ENCODE assay signal across 19 mouse cellular contexts in genomic region chr19:41328743-41329142, GRCm38 (mm10). TPM values are rescaled to one million over a fixed set of nuclear protein-coding genes. Genes with fewer than 3 reads are reported as not detected.
A peak's percentile ranks its signal among the peaks of the same experiment; 100 is the strongest.
DNase-seq lines count a peak whose midpoint lies in the region; ATAC-seq and TF ChIP-seq lines count a peak whose summit lies in the region.
"Had no signal": no experiment of that assay in that cellular context is flagged by ENCODE, and none has a peak within 500 bp of the region (broad histone marks: within the 10 kb centered on the region; RNA-seq: fewer than 3 reads in every experiment).

No protein-coding gene starts in this region.

- no peak for TF ChIP-seq CTCF in spleen, adult 2 months (IDR thresholded peaks at IDR 0.05; ENCODE audit: extremely low read depth, insufficient read depth, insufficient read length, insufficient replicate concordance)
- no peak for TF ChIP-seq CTCF in kidney, adult 2 months (conservative IDR thresholded peaks at IDR 0.05; ENCODE audit: insufficient read depth, insufficient read length, low read depth, low read length)

- no peak for TF ChIP-seq POLR2A in spleen, adult 2 months (IDR thresholded peaks at IDR 0.05; ENCODE audit: low read depth, low read length)
- no peak for TF ChIP-seq POLR2A in kidney, adult 2 months (IDR thresholded peaks at IDR 0.05; ENCODE audit: low read depth, low read length)

- DNase-seq in spleen, adult 2 months (ENCODE audit: low read depth in 1 of 2, low spot score in 2 of 2) = peak; percentile 56 to 95
- DNase-seq in spleen, adult 18-20 months = no peak
- peak; percentile 96 for DNase-seq in induced T-regulatory cell, adult 2 months (ENCODE audit: low read depth)
- peak; percentile 95 for DNase-seq in splenic B cell, adult 2 months (ENCODE audit: low read depth, low spot score)
- DNase-seq in kidney, adult 2 months = no peak
- no peak for DNase-seq in heart, postnatal 4 days
- DNase-seq: adrenal gland, adult 8-10 months; cerebellum, postnatal 14 days; gastrocnemius, postnatal 36 days; kidney, adult 9 months; kidney, postnatal 36 days; lung, postnatal 14 days had no signal

- H3K27me3 ChIP-seq in spleen, adult 2 months (ENCODE audit: control insufficient read depth, insufficient read depth, low read length) = no peaks in the 10 kb centered on the region
- H3K27me3 ChIP-seq in splenic B cell, adult 2 months (ENCODE audit: control insufficient read depth, insufficient read depth, low read length, poor library complexity, severe bottlenecking) = no peaks in the 10 kb centered on the region
- no peaks in the 10 kb centered on the region for H3K27me3 ChIP-seq in kidney, adult 2 months (replicated peaks; ENCODE audit: control insufficient read depth, insufficient read depth, low read length)
- H3K27me3 ChIP-seq: forebrain, embryonic 15.5 days; heart, embryonic 12.5 days; limb, embryonic 13.5 days; liver, embryonic 15.5 days had no signal

- H3K27ac ChIP-seq in spleen, adult 2 months (ENCODE audit: insufficient read depth, low read length) = peak overlapping the region; percentile 74
- no peak overlapping the region for H3K27ac ChIP-seq in kidney, adult 2 months (ENCODE audit: insufficient read depth, low read depth, low read length)
- H3K27ac ChIP-seq: forebrain, embryonic 15.5 days; hindbrain, postnatal 0 days; limb, embryonic 13.5 days; liver, embryonic 15.5 days had no signal

- no peak overlapping the region for H3K4me3 ChIP-seq in spleen, adult 2 months (ENCODE audit: extremely low read depth, insufficient read depth, insufficient read length)
- no peak overlapping the region for H3K4me3 ChIP-seq in kidney, adult 2 months (ENCODE audit: insufficient read depth, low read depth, low read length)
- H3K4me3 ChIP-seq: erythroblast, embryonic 14.5 days; forebrain, embryonic 15.5 days; heart, embryonic 12.5 days; limb, embryonic 13.5 days; liver, embryonic 15.5 days had no signal

- peaks cover 27% of the 10 kb centered on the region; the same call in 1 of the 2 replicates for H3K4me1 ChIP-seq in spleen, adult 2 months (ENCODE audit: control insufficient read depth, insufficient read depth, insufficient read length)
- H3K4me1 ChIP-seq in kidney, adult 2 months (ENCODE audit: control insufficient read depth, insufficient read depth, low read length) = no peaks in the 10 kb centered on the region
- H3K4me1 ChIP-seq: forebrain, embryonic 15.5 days; heart, embryonic 12.5 days; limb, embryonic 13.5 days had no signal

- 15% methylated on average over 9 of the region's 9 CpGs for WGBS in spleen, adult 2 months
- WGBS in kidney, adult 2 months = 74% methylated on average over 9 of the region's 9 CpGs

- peaks cover 36% of the 10 kb centered on the region for H3K36me3 ChIP-seq in spleen, adult 2 months (ENCODE audit: control insufficient read depth, insufficient read depth, low read length)
- H3K36me3 ChIP-seq in splenic B cell, adult 2 months (ENCODE audit: control insufficient read depth, insufficient read depth, low read length, poor library complexity, severe bottlenecking) = peaks cover 27% of the 10 kb centered on the region
- no peaks in the 10 kb centered on the region for H3K36me3 ChIP-seq in kidney, adult 2 months (ENCODE audit: control insufficient read depth, insufficient read depth, low read length)
- H3K36me3 ChIP-seq: forebrain, embryonic 15.5 days; heart, embryonic 12.5 days; limb, embryonic 13.5 days had no signal

- ATAC-seq in CD4-positive, CD25-positive, alpha-beta regulatory T cell, adult 4 months = peak; percentile 93
- ATAC-seq: forebrain, embryonic 15.5 days; hindbrain, postnatal 0 days had no signal

RNA-seq across cellular contexts. Expression of gene Pik3ap1, which starts 56.2 kb away (rescaled TPM):
- polyA plus RNA-seq in spleen, adult 2 months (2012; rRNA removed) = 40.7 and 45.8 TPM in 2 replicates
- polyA plus RNA-seq in CD4-positive, CD25-positive, alpha-beta regulatory T cell, adult 4 months (2017; shearing (Covaris generic)) = 1 to 10 TPM; 2.5 to 2.8 TPM
- 1.3 and 2.9 TPM in 2 replicates for polyA plus RNA-seq in kidney, adult 2 months (2012; rRNA removed)
- total RNA-seq in heart, postnatal 4 days (2021) = 1 to 10 TPM in 1 of 2 experiments, under 1 TPM in 1; 0.95 to 1.2 TPM

Comparison
In these comparisons a context has a peak if more than half of its experiments do, and no peak if none do; other contexts are left out.
1. DNase-seq: peak in spleen, adult 2 months (2 of 2), induced T-regulatory cell, adult 2 months (single experiment) and splenic B cell, adult 2 months (single experiment); none in spleen, adult 18-20 months (0 of 2), kidney, adult 2 months (single experiment) and heart, postnatal 4 days (single experiment).
2. RNA of gene Pik3ap1, which starts 56.2 kb away (polyA plus RNA-seq): 40.7 to 45.8 TPM in spleen, adult 2 months; 1.3 to 2.9 TPM in kidney, adult 2 months and 2.5 to 2.8 TPM in CD4-positive, CD25-positive, alpha-beta regulatory T cell, adult 4 months; every median in the first group is over 10 times any median in the second.